ENCODE assay signal across 8 mouse cellular contexts in the genomic region with DNA sequence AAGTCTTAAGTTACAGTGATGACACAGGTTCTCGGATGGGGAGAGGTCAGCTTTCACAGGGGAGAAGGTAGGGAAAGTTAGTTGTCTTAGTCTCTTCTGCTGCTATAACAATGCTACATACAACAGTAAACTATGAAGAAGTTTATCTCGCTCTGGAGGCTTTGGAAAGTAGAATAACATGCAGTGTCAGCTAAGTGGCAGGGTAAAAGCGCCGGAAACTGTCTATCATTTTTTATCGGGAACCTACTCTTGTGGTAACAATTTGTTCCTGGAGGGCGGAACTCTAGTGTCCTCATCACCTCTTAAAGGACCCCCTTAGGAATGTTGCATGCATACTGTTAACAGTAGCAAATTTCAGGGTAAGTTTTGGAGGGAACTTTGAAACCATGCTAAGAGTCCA. TPM values are rescaled to one million over a fixed set of nuclear protein-coding genes. Genes with fewer than 3 reads are reported as not detected.
A peak's percentile ranks its signal among the peaks of the same experiment; 100 is the strongest.
DNase-seq lines count a peak whose midpoint lies in the region; ATAC-seq lines count a peak whose summit lies in the region.

No protein-coding gene starts in this region.

- no peak overlapping the region; the same call in 1 of the 2 replicates for H3K27ac ChIP-seq in lung, embryonic 16.5 days (ENCODE audit: low read length)
- H3K27ac ChIP-seq in liver, embryonic 11.5 days (ENCODE audit: low read depth, low read length): peak overlapping the region; percentile 96; the same call in 1 of the 2 replicates
- H3K27ac ChIP-seq in stomach, embryonic 15.5 days: no peak overlapping the region

- peak overlapping the region; percentile 69 for H3K4me3 ChIP-seq in erythroblast, embryonic 14.5 days (replicated peaks)
- H3K4me3 ChIP-seq in lung, embryonic 16.5 days (ENCODE audit: low read length): peak overlapping the region; percentile 87
- H3K4me3 ChIP-seq in liver, embryonic 11.5 days (ENCODE audit: low read depth, low read length): peak overlapping the region; percentile 88
- H3K4me3 ChIP-seq in stomach, embryonic 15.5 days (replicated peaks): 0 out of 2 replicates have a peak overlapping the region, but pooled peaks have one; percentile 86

- no peaks in the 10 kb centered on the region for H3K9me3 ChIP-seq in erythroblast, embryonic 14.5 days (ENCODE audit: control insufficient read depth, low read length)
- H3K9me3 ChIP-seq in lung, embryonic 16.5 days (ENCODE audit: control insufficient read depth, low read length): no peaks in the 10 kb centered on the region
- H3K9me3 ChIP-seq in liver, embryonic 11.5 days (ENCODE audit: control insufficient read depth, low read length): no peaks in the 10 kb centered on the region
- H3K9me3 ChIP-seq in stomach, embryonic 15.5 days: no peaks in the 10 kb centered on the region

- peaks cover 40% of the 10 kb centered on the region for H3K4me1 ChIP-seq in erythroblast, embryonic 14.5 days (ENCODE audit: control insufficient read depth)
- peaks cover 28% of the 10 kb centered on the region for H3K4me1 ChIP-seq in lung, embryonic 16.5 days (replicated peaks; ENCODE audit: control insufficient read depth, insufficient read depth, low read length)
- H3K4me1 ChIP-seq in liver, embryonic 11.5 days (replicated peaks; ENCODE audit: control insufficient read depth, insufficient read depth, low read length): peaks cover 25% of the 10 kb centered on the region
- peaks cover 13% of the 10 kb centered on the region; the same call in 1 of the 2 replicates for H3K4me1 ChIP-seq in stomach, embryonic 15.5 days

- no peaks in the 10 kb centered on the region for H3K27me3 ChIP-seq in erythroblast, embryonic 14.5 days (ENCODE audit: control insufficient read depth)
- H3K27me3 ChIP-seq in lung, embryonic 16.5 days (ENCODE audit: control insufficient read depth, insufficient read depth, low read depth, low read length): no peaks in the 10 kb centered on the region
- no peaks in the 10 kb centered on the region for H3K27me3 ChIP-seq in liver, embryonic 11.5 days (replicated peaks; ENCODE audit: control insufficient read depth, insufficient read depth, low read length)
- no peaks in the 10 kb centered on the region for H3K27me3 ChIP-seq in stomach, embryonic 15.5 days (replicated peaks)

- 90% methylated on average over 6 of the region's 6 CpGs for WGBS in lung, embryonic 16.5 days
- 84% methylated on average over 6 of the region's 6 CpGs for WGBS in liver, embryonic 11.5 days
- 90% methylated on average over 6 of the region's 6 CpGs for WGBS in stomach, embryonic 15.5 days

- no peak overlapping the region for H3K9ac ChIP-seq in lung, embryonic 16.5 days (ENCODE audit: low read length)
- no peak overlapping the region; the same call in 1 of the 2 replicates for H3K9ac ChIP-seq in liver, embryonic 11.5 days (ENCODE audit: low read depth, low read length)
- no peak overlapping the region for H3K9ac ChIP-seq in stomach, embryonic 15.5 days

- no peak for ATAC-seq in erythroblast, adult 5-6 weeks (replicated peaks; ENCODE audit: low FRiP score, poor library complexity, severe bottlenecking)
- ATAC-seq in lung, embryonic 16.5 days (ENCODE audit: low read depth): no peak
- ATAC-seq in liver, embryonic 11.5 days (replicated peaks; ENCODE audit: low FRiP score): no peak
- no peak for ATAC-seq in stomach, embryonic 15.5 days (ENCODE audit: insufficient read depth, low FRiP score, low read depth)

- H3K36me3 ChIP-seq in erythroblast, embryonic 14.5 days (ENCODE audit: control insufficient read depth): peaks cover 4% of the 10 kb centered on the region
- H3K36me3 ChIP-seq in lung, embryonic 16.5 days (ENCODE audit: control insufficient read depth, insufficient read depth, low read length): no peaks in the 10 kb centered on the region
- no peaks in the 10 kb centered on the region for H3K36me3 ChIP-seq in liver, embryonic 11.5 days (ENCODE audit: control insufficient read depth, insufficient read depth, low read length)
- H3K36me3 ChIP-seq in stomach, embryonic 15.5 days: no peaks in the 10 kb centered on the region; the same call in 1 of the 2 replicates

- H3K4me2 ChIP-seq in lung, embryonic 16.5 days (ENCODE audit: low read depth, low read length): peak overlapping the region; percentile 73
- peak overlapping the region; percentile 76 for H3K4me2 ChIP-seq in liver, embryonic 11.5 days
- peak overlapping the region; percentile 71; the same call in 1 of the 2 replicates for H3K4me2 ChIP-seq in stomach, embryonic 15.5 days

- DNase-seq in lung, postnatal 10 days: no peak
- DNase-seq in liver, embryonic 11.5 days (ENCODE audit: low spot score): no peak
- DNase-seq in thymus, postnatal 0 days (ENCODE audit: low spot score): no peak
- DNase-seq in kidney, adult 8-10 months: no peak

RNA-seq across cellular contexts. Expression of a gene that starts 1.3 kb away (rescaled TPM):
- 0.39 and 0.48 TPM in 2 replicates for polyA plus RNA-seq in erythroblast, embryonic 14.5 days (2012)
- 2.7 and 3.3 TPM in 2 replicates for total RNA-seq in erythroblast, adult 5-6 weeks (2015; ENCODE audit: low replicate concordance)
- 0.85 and 1.4 TPM in 2 replicates for total RNA-seq in erythroblast, adult 5-6 weeks (2017; ENCODE audit: low replicate concordance)
- 3.8 and 4.4 TPM in 2 replicates for polyA plus RNA-seq in lung, embryonic 16.5 days (2015; fragmentation: Nextera tagmentation; extraction: Ambion mirVana)
- 2.8 and 3.0 TPM in 2 replicates for polyA plus RNA-seq in liver, embryonic 11.5 days (2014; fragmentation: Nextera tagmentation; extraction: Ambion mirVana)
- 5.9 and 7.2 TPM in 2 replicates for polyA plus RNA-seq in stomach, embryonic 15.5 days (2015; fragmentation: Nextera tagmentation; extraction: Ambion mirVana)
- 5.7 and 5.8 TPM in 2 replicates for polyA plus RNA-seq in thymus, postnatal 0 days (2015; fragmentation: Nextera tagmentation; extraction: Ambion mirVana)
